Mouse (Mus musculus) thymus, adult 2 months (tissue): ENCODE measurements around the gene Rbpms2. TPM values are rescaled to one million over a fixed set of nuclear protein-coding genes. Genes with fewer than 3 reads are reported as not detected.
A peak's percentile ranks its signal among the peaks of the same experiment; 100 is the strongest.

Experiments used
- DNase-seq: peaks from one replicate; pipeline ENCODE4 v3.0.0; 2021
- H3K27ac ChIP-seq: fragments of 200-500 bp; 2 replicates; pipeline ENCODE4 v1.5.1; 2012; ENCODE audit warnings: low read length, control low read depth; ENCODE audit not compliant: control insufficient read depth, insufficient read depth
- H3K27me3 ChIP-seq: fragments of 200-500 bp; 2 replicates; pipeline ENCODE4 v1.6.1; 2012; ENCODE audit warnings: mild to moderate bottlenecking, low read length, moderate library complexity, mixed read lengths; ENCODE audit not compliant: control insufficient read depth, insufficient read depth
- H3K36me3 ChIP-seq: fragments of 200-500 bp; 2 replicates; pipeline ENCODE4 v1.6.1; 2012; ENCODE audit warnings: mild to moderate bottlenecking, low read length, moderate library complexity; ENCODE audit not compliant: control insufficient read depth, insufficient read depth
- H3K4me1 ChIP-seq: fragments of 200-500 bp; replicated peaks from 2 replicates; pipeline ENCODE4 v1.6.1; 2012; ENCODE audit warnings: low read length; ENCODE audit not compliant: control insufficient read depth, insufficient read depth
- H3K4me3 ChIP-seq: fragments of 200-500 bp; 2 replicates; pipeline ENCODE4 v1.5.1; 2012; ENCODE audit warnings: mild to moderate bottlenecking, low read length, control low read depth, moderate library complexity; ENCODE audit not compliant: control insufficient read depth, insufficient read depth
- CTCF ChIP-seq: fragments of 200-500 bp; IDR thresholded peaks from 2 replicates; pipeline ENCODE4 v1.5.1; 2012; ENCODE audit warnings: mild to moderate bottlenecking, control low read depth, low read length, moderate library complexity, borderline replicate concordance; ENCODE audit not compliant: control insufficient read depth, poor library complexity, insufficient read depth; ENCODE audit errors: extremely low read depth
- POLR2A ChIP-seq: fragments of 200-500 bp; IDR thresholded peaks from 2 replicates; pipeline ENCODE4 v1.6.1; 2012; ENCODE audit warnings: mild to moderate bottlenecking, low read length, control low read depth, moderate library complexity; ENCODE audit not compliant: control insufficient read depth, poor library complexity, insufficient read depth; ENCODE audit errors: extremely low read depth
- WGBS: fragments of 180-500 bp; shearing (Covaris S2); methylation state at CpG from one replicate; pipeline ENCODE4 v1.1.7; 2018; 5-methylcytosine and 5-hydroxymethylcytosine counted together
- polyA plus RNA-seq: library from polyadenylated mRNA; depleted of rRNA; stranded (reverse); fragments of >200 nt; gene quantifications from 2 replicates; pipeline ENCODE4 v1.2.3, GENCODE M21; 2012

Gene Rbpms2
- polyA plus RNA-seq, 1 experiment: 11.5 TPM

GRCm38 (mm10) chr9:65629767-65630630 is 551 bp downstream of the Rbpms2 start:
- Histone ChIP-seq H3K27ac (no peak overlapping the region), H3K27me3 (peaks cover 27% of the 10 kb centered on the region), H3K4me3 (peak overlapping the region; percentile 60), H3K4me1 (peaks cover 15% of the 10 kb centered on the region), H3K36me3 (no peaks in the 10 kb centered on the region)
- 1% methylated on average over 59 of the region's 83 CpGs for WGBS
- DNase-seq: peak; percentile 58
- no peak for TF ChIP-seq CTCF
- TF ChIP-seq POLR2A: no peak

GRCm38 (mm10) chr9:65630631-65631353 is 1.3 kb downstream of the Rbpms2 start:
- no peaks in the 10 kb centered on the region for H3K36me3 ChIP-seq
- H3K4me3 ChIP-seq: peak overlapping the region; percentile 60
- WGBS: 4% methylated on average over 76 of the region's 78 CpGs
- no peak overlapping the region for H3K27ac ChIP-seq
- peaks cover 27% of the 10 kb centered on the region for H3K27me3 ChIP-seq
- peak; percentile 28 for DNase-seq
- H3K4me1 ChIP-seq: peaks cover 15% of the 10 kb centered on the region
- TF ChIP-seq POLR2A: no peak
- TF ChIP-seq CTCF: 0 out of 2 replicates have a peak, but pooled peaks have one; percentile 11

- no peak overlapping the region for H3K27ac ChIP-seq
- no peak for DNase-seq
- H3K36me3 ChIP-seq: no peaks in the 10 kb centered on the region
- no peak for TF ChIP-seq CTCF
- TF ChIP-seq POLR2A: no peak
- H3K4me3 ChIP-seq: no peak overlapping the region
- WGBS: 27% methylated on average over 16 of the region's 16 CpGs
- H3K27me3 ChIP-seq: peaks cover 27% of the 10 kb centered on the region
- H3K4me1 ChIP-seq: peaks cover 15% of the 10 kb centered on the region
Measured at GRCm38 (mm10) chr9:65631354-65632021, 2.0 kb downstream of the Rbpms2 start.

GRCm38 (mm10) chr9:65635766-65636165 is 6.3 kb downstream of the Rbpms2 start:
- DNase-seq: no peak
- Histone ChIP-seq H3K27ac (no peak overlapping the region), H3K4me1 (peaks cover 6% of the 10 kb centered on the region), H3K36me3 (no peaks in the 10 kb centered on the region), H3K27me3 (peaks cover 10% of the 10 kb centered on the region; the same call in 1 of the 2 replicates), H3K4me3 (no peak overlapping the region)
- TF ChIP-seq POLR2A: no peak
- no peak for TF ChIP-seq CTCF
- 50% methylated on average over 1 of the region's 1 CpGs for WGBS

GRCm38 (mm10) chr9:65636926-65637325 is 7.5 kb downstream of the Rbpms2 start:
- peaks cover 2% of the 10 kb centered on the region; the same call in 1 of the 2 replicates for H3K27me3 ChIP-seq
- DNase-seq: no peak
- TF ChIP-seq POLR2A (no peak), CTCF (no peak)
- no peaks in the 10 kb centered on the region for H3K36me3 ChIP-seq
- WGBS: 60% methylated on average over 4 of the region's 4 CpGs
- no peaks in the 10 kb centered on the region for H3K4me1 ChIP-seq
- no peak overlapping the region for H3K4me3 ChIP-seq
- no peak overlapping the region for H3K27ac ChIP-seq

GRCm38 (mm10) chr9:65639065-65639464 is 9.6 kb downstream of the Rbpms2 start:
- Histone ChIP-seq H3K27me3 (no peaks in the 10 kb centered on the region), H3K4me3 (no peak overlapping the region), H3K36me3 (no peaks in the 10 kb centered on the region), H3K4me1 (no peaks in the 10 kb centered on the region), H3K27ac (no peak overlapping the region)
- no peak for DNase-seq
- 89% methylated on average over 5 of the region's 5 CpGs for WGBS
- TF ChIP-seq CTCF (no peak), POLR2A (no peak)
